Mouse (Mus musculus) layer of hippocampus, adult 2 months (tissue): ENCODE results near the gene Synm. TPM values are rescaled to one million over a fixed set of nuclear protein-coding genes. Genes with fewer than 3 reads are reported as not detected.

ENCODE experiments used
- DNase-seq, 2 experiments: peaks; one replicate each; pipeline ENCODE4 v3.0.0; 2022; ENCODE audit warnings: low spot score in 2 of 2
- H3K27ac ChIP-seq: fragments of 200-600 bp; 2 replicates; pipeline ENCODE4 v1.8.1; 2022
- H3K4me3 ChIP-seq: fragments of 200-600 bp; 2 replicates; pipeline ENCODE4 v1.8.1; 2022; ENCODE audit warnings: mild to moderate bottlenecking
- CTCF ChIP-seq: fragments of 200-600 bp; conservative IDR thresholded peaks from 2 replicates; pipeline ENCODE4 v1.8.1; 2022; ENCODE audit warnings: antibody characterized with exemption, mild to moderate bottlenecking, moderate library complexity
- long read RNA-seq, 2 experiments: library from polyadenylated mRNA; stranded (forward); transcript quantifications; one replicate each; pipeline ENCODE4 v2.0.0; 2021; ENCODE audit warnings: borderline mapping rate in 2 of 2
- total RNA-seq, 2 experiments: library from RNA; stranded (reverse); gene quantifications; 2 replicates each; pipeline ENCODE4 v1.2.3; 2021

The Synm gene
- 10 to 100 TPM; 18.7 to 22.2 TPM for total RNA-seq
- long read RNA-seq, experiment 1, full-length matches to known transcripts, result 1 of 1 reads
- long read RNA-seq, experiment 1, partial matches to known transcripts, result 0 of 1 reads
- long read RNA-seq, experiment 1, other reads (novel, unspliced or antisense), result 0 of 1 reads
- long read RNA-seq, experiment 2, full-length matches to known transcripts, result 3 of 6 reads
- long read RNA-seq, experiment 2, partial matches to known transcripts, result 3 of 6 reads
- long read RNA-seq, experiment 2, other reads (novel, unspliced or antisense), result 0 of 6 reads

DNA sequence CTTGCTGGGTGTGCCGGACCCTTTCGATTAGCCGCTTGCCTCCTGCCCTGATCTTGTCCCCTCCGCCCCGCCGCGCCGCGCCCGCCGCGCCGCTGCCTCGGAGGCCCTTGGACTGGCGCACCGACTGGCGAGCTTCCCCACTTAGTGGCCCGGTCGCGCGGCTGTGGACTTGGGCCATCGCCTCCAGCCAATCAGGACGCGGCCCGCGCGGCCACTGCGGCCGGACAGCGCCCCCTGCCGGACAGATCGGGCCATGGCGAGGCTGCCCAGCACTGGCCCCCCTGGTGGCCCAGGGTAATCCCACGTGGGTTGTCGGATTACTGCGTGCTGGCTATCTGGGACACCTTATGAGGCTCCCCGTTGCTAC lies at the start of gene Synm:
Gene Synm (minus strand): TSS at position 114 of the 367 bp plus-strand sequence.
- peak; percentile 86 to 95 for DNase-seq
- peak within 1 kb of the TSS; percentile 71 for H3K4me3 ChIP-seq
- TF ChIP-seq CTCF, result peak; percentile 97
- H3K27ac ChIP-seq, result peak within 1 kb of the TSS; percentile 85

- peak overlapping the region; percentile 50; the same call in 1 of the 2 replicates for H3K27ac ChIP-seq
- no peak for TF ChIP-seq CTCF
- peak overlapping the region; percentile 44 for H3K4me3 ChIP-seq
- no peak for DNase-seq
These were observed 44.3 kb upstream of the Synm start for GRCm38 (mm10) chr7:67803857-67804215.

- peak overlapping the region; percentile 50; the same call in 1 of the 2 replicates for H3K27ac ChIP-seq
These were observed 43.7 kb upstream of the Synm start for GRCm38 (mm10) chr7:67803015-67803856.

GRCm38 (mm10) chr7:67801022-67801421 lies 41.5 kb upstream of the Synm start:
- TF ChIP-seq CTCF, result no peak
- DNase-seq, result no peak
- Histone ChIP-seq H3K4me3 (no peak overlapping the region), H3K27ac (no peak overlapping the region)

More at GRCm38 (mm10) chr7:67803015-67803856, 43.7 kb upstream of the Synm start:
- H3K4me3 ChIP-seq, result peak overlapping the region; percentile 44
- DNase-seq, result peak; percentile 56 to 82
- TF ChIP-seq CTCF, result peak; percentile 100

DNA sequence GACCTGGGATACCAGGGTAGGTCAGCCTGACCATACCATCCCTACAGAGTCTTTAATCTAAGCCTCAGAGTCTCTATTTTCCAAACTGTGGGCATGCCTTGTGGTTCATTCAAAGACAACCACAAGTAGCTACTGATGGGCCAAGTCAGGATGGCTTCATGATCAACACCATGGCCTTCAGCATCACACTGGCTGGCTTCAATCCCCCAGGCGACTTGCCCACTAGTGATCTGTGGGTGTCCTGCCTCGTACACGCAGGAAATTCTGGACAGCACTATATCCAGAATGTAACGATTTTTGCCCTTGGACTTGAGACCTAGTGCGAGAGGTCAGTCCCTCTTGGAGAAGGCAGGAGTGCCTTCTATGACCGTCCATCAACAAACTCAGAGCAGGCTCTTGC lies 41.0 kb upstream of the Synm start:
- TF ChIP-seq CTCF, result no peak
- no peak for DNase-seq
- Histone ChIP-seq H3K27ac (no peak overlapping the region), H3K4me3 (no peak overlapping the region)

- no peak for TF ChIP-seq CTCF
- no peak for DNase-seq
- Histone ChIP-seq H3K27ac (no peak overlapping the region), H3K4me3 (no peak overlapping the region)
These were observed 38.9 kb upstream of the Synm start for GRCm38 (mm10) chr7:67798476-67798875.

DNA sequence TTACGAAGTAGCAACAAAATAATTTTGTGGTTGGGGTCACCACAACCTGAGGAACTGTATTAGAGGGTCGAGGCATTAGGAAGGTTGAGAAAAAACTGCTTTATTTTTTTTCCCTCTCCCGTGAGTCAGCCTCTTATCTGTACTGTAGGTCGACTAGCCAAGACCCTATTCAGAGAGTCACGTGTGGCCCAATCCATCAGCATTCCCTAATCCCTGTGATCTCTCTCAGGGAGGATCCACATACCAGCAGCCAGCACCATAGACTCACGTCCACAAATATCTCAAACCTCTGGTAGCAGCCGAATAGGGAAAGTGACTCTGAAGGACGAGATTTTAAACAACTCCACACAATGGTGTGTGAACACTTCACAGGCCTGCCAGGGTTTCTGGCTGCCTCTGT lies 37.5 kb upstream of the Synm start:
- TF ChIP-seq CTCF, result no peak
- no peak overlapping the region for H3K27ac ChIP-seq
- no peak for DNase-seq
- no peak overlapping the region for H3K4me3 ChIP-seq

DNA sequence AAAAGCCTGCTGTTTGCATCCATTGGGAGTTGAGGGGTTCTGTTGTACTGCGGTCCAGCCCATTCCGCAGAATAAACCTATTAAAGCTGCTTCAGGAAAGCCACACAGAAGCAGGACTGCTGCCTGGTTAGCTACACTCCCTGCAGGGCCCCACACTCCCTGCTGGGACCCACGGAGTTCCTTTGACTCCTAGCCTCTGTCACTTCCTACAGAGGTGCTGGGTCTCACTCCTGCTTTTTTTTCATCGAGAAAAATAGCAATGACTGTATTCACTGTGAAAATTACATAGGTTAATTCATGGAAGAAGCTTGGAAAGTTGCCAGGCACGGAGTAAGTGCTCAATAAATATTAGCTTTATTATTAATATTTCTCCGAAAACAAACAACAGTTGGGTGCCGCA lies 33.9 kb upstream of the Synm start:
- no peak for DNase-seq
- no peak overlapping the region for H3K27ac ChIP-seq
- no peak for TF ChIP-seq CTCF
- no peak overlapping the region for H3K4me3 ChIP-seq

- DNase-seq, result no peak
- H3K27ac ChIP-seq, result no peak overlapping the region
- TF ChIP-seq CTCF, result no peak
- no peak overlapping the region for H3K4me3 ChIP-seq
These were observed 31.7 kb upstream of the Synm start for GRCm38 (mm10) chr7:67791256-67791655.

DNA sequence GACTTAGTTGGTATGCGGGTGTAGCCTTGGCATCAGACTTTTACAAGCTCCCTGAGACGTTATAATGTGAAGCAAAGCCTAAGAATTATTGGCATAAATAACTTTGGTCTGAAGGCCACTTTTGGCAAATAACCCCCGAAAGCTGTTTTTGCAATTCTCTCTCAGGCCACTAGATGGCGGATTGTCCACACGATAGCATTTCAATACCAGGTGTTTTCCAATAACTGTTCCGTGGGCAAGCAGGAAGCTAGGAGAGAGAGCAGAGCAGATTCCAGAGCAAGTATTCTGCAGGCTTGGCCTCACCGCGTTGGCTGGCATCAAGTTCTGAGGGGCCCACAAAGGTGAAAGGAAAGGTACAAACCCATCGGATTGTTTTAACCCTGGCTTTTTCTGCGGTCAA lies 29.2 kb upstream of the Synm start:
- TF ChIP-seq CTCF, result peak; percentile 97
- H3K4me3 ChIP-seq, result no peak overlapping the region; the same call in 1 of the 2 replicates
- no peak overlapping the region for H3K27ac ChIP-seq
- DNase-seq, result peak; percentile 56 to 72

GRCm38 (mm10) chr7:67787861-67788260 lies 28.3 kb upstream of the Synm start:
- no peak for DNase-seq
- no peak overlapping the region for H3K4me3 ChIP-seq
- TF ChIP-seq CTCF, result no peak
- no peak overlapping the region for H3K27ac ChIP-seq

- H3K27ac ChIP-seq, result peak overlapping the region; percentile 32; the same call in 1 of the 2 replicates
- DNase-seq, result no peak
- no peak overlapping the region; the same call in 1 of the 2 replicates for H3K4me3 ChIP-seq
- TF ChIP-seq CTCF, result no peak
These were observed 17.2 kb upstream of the Synm start for GRCm38 (mm10) chr7:67776636-67777305.

- no peak for TF ChIP-seq CTCF
- no peak for DNase-seq
- Histone ChIP-seq H3K4me3 (no peak overlapping the region), H3K27ac (no peak overlapping the region)
These were observed 16.1 kb upstream of the Synm start for GRCm38 (mm10) chr7:67775623-67776022.
